Mouse (Mus musculus) brown adipose tissue, adult 24 weeks (tissue): ENCODE data around the gene Supt3. TPM values are rescaled to one million over a fixed set of nuclear protein-coding genes. Genes with fewer than 3 reads are reported as not detected.

Experiments
- H3K27ac ChIP-seq: fragments of 200-500 bp; replicated peaks from 2 replicates; pipeline ENCODE4 v1.5.1; 2012; ENCODE audit warnings: low read depth, mild to moderate bottlenecking, low read length
- H3K4me1 ChIP-seq: fragments of 200-500 bp; 2 replicates; pipeline ENCODE4 v1.6.1; 2012; ENCODE audit warnings: low read length, mixed read lengths; ENCODE audit not compliant: control insufficient read depth, insufficient read depth, insufficient read length
- H3K4me3 ChIP-seq: fragments of 200-500 bp; 2 replicates; pipeline ENCODE4 v1.5.1; 2012; ENCODE audit warnings: low read depth, mild to moderate bottlenecking, low read length, moderate library complexity; ENCODE audit not compliant: insufficient read depth
- polyA plus RNA-seq: library from polyadenylated mRNA; stranded (reverse); fragments of >200 nt; gene quantifications from 2 replicates; pipeline ENCODE4 v1.2.4, GENCODE M21; 2012; ENCODE audit not compliant: missing spikeins, insufficient read depth, insufficient read length

Supt3 gene
- polyA plus RNA-seq, 1 experiment: 24.0 TPM

GRCm38 (mm10) chr17:44819816-44820215 is 42.9 kb downstream of the Supt3 start:
- Histone ChIP-seq H3K27ac (no peak overlapping the region), H3K4me3 (no peak overlapping the region), H3K4me1 (no peaks in the 10 kb centered on the region)

- H3K4me3 ChIP-seq: no peak overlapping the region
- no peaks in the 10 kb centered on the region for H3K4me1 ChIP-seq
- H3K27ac ChIP-seq: no peak overlapping the region
Observed at GRCm38 (mm10) chr17:44821940-44822339, 45.0 kb downstream of the Supt3 start.

GRCm38 (mm10) chr17:44827124-44827523 is 50.2 kb downstream of the Supt3 start:
- Histone ChIP-seq H3K4me1 (no peaks in the 10 kb centered on the region), H3K4me3 (no peak overlapping the region)

GRCm38 (mm10) chr17:44827964-44828363 is 51.0 kb downstream of the Supt3 start:
- Histone ChIP-seq H3K4me3 (no peak overlapping the region), H3K27ac (no peak overlapping the region), H3K4me1 (no peaks in the 10 kb centered on the region)

More at GRCm38 (mm10) chr17:44827124-44827523, 50.2 kb downstream of the Supt3 start:
- H3K27ac ChIP-seq: no peak overlapping the region

- Histone ChIP-seq H3K4me1 (no peaks in the 10 kb centered on the region), H3K4me3 (no peak overlapping the region), H3K27ac (no peak overlapping the region)
Observed at GRCm38 (mm10) chr17:44829587-44829986, 52.6 kb downstream of the Supt3 start.

GRCm38 (mm10) chr17:44831201-44831600 is 54.2 kb downstream of the Supt3 start:
- Histone ChIP-seq H3K4me3 (no peak overlapping the region), H3K4me1 (no peaks in the 10 kb centered on the region), H3K27ac (no peak overlapping the region)

GRCm38 (mm10) chr17:44842184-44842583 is 65.2 kb downstream of the Supt3 start:
- Histone ChIP-seq H3K4me3 (no peak overlapping the region), H3K4me1 (no peaks in the 10 kb centered on the region), H3K27ac (no peak overlapping the region)

GRCm38 (mm10) chr17:44863165-44863564 is 86.2 kb downstream of the Supt3 start:
- H3K4me1 ChIP-seq: no peaks in the 10 kb centered on the region
- no peak overlapping the region for H3K27ac ChIP-seq
- no peak overlapping the region for H3K4me3 ChIP-seq

GRCm38 (mm10) chr17:44893592-44893991 is 116.6 kb downstream of the Supt3 start:
- H3K4me3 ChIP-seq: no peak overlapping the region
- no peak overlapping the region for H3K27ac ChIP-seq

GRCm38 (mm10) chr17:44943536-44944090 is 166.7 kb downstream of the Supt3 start:
- no peaks in the 10 kb centered on the region for H3K4me1 ChIP-seq
- H3K4me3 ChIP-seq: no peak overlapping the region
- no peak overlapping the region for H3K27ac ChIP-seq

More at GRCm38 (mm10) chr17:44893592-44893991, 116.6 kb downstream of the Supt3 start:
- H3K4me1 ChIP-seq: no peaks in the 10 kb centered on the region

GRCm38 (mm10) chr17:44945333-44945732 is 168.4 kb downstream of the Supt3 start:
- Histone ChIP-seq H3K4me1 (no peaks in the 10 kb centered on the region), H3K4me3 (no peak overlapping the region), H3K27ac (no peak overlapping the region)

- Histone ChIP-seq H3K4me3 (no peak overlapping the region), H3K4me1 (no peaks in the 10 kb centered on the region), H3K27ac (no peak overlapping the region)
Observed at GRCm38 (mm10) chr17:44948321-44948720, 171.4 kb downstream of the Supt3 start.

- Histone ChIP-seq H3K4me3 (no peak overlapping the region), H3K4me1 (no peaks in the 10 kb centered on the region), H3K27ac (no peak overlapping the region)
Observed at GRCm38 (mm10) chr17:44956671-44957070, 179.7 kb downstream of the Supt3 start.

- H3K27ac ChIP-seq: no peak overlapping the region
- no peak overlapping the region for H3K4me3 ChIP-seq
- no peaks in the 10 kb centered on the region for H3K4me1 ChIP-seq
Observed at GRCm38 (mm10) chr17:44963051-44963798, 186.3 kb downstream of the Supt3 start.

GRCm38 (mm10) chr17:44967186-44967585 is 190.2 kb downstream of the Supt3 start:
- H3K4me1 ChIP-seq: no peaks in the 10 kb centered on the region
- H3K27ac ChIP-seq: no peak overlapping the region
- H3K4me3 ChIP-seq: no peak overlapping the region

GRCm38 (mm10) chr17:44970255-44970654 is 193.3 kb downstream of the Supt3 start:
- no peak overlapping the region for H3K27ac ChIP-seq
- H3K4me3 ChIP-seq: no peak overlapping the region
- H3K4me1 ChIP-seq: no peaks in the 10 kb centered on the region
